Mouse (Mus musculus) heart, postnatal 0 days (tissue): Measurements from ENCODE around the gene Bst2. TPM values are rescaled to one million over a fixed set of nuclear protein-coding genes. Genes with fewer than 3 reads are reported as not detected.

Source experiments
- ATAC-seq: fragments of 200-750 bp; cut with Nextera tagmentation; 2 replicates; pipeline ENCODE4 v1.8.0; 2017; ENCODE audit warnings: low read depth, moderate number of reproducible peaks, moderate library complexity; ENCODE audit not compliant: insufficient read depth
- DNase-seq: peaks from one replicate; pipeline ENCODE4 v3.0.0-alpha.2; 2016; ENCODE audit warnings: low spot score
- H3K27ac ChIP-seq: fragments of 300-500 bp; sonication (generic); 2 replicates; pipeline ENCODE4 v1.5.1; 2014; ENCODE audit warnings: low read depth, mild to moderate bottlenecking
- H3K27me3 ChIP-seq: fragments of 300-500 bp; sonication (generic); 2 replicates; pipeline ENCODE4 v1.6.1; 2014; ENCODE audit warnings: low read length, mixed read lengths; ENCODE audit not compliant: control insufficient read depth, insufficient read depth
- H3K36me3 ChIP-seq: fragments of 300-500 bp; sonication (generic); replicated peaks from 2 replicates; pipeline ENCODE4 v1.6.1; 2014; ENCODE audit warnings: low read length, mixed read lengths; ENCODE audit not compliant: control insufficient read depth, insufficient read depth
- H3K4me1 ChIP-seq: fragments of 300-500 bp; sonication (generic); 2 replicates; pipeline ENCODE4 v1.6.1; 2014; ENCODE audit warnings: antibody characterized with exemption; ENCODE audit not compliant: control insufficient read depth, insufficient read depth
- H3K4me2 ChIP-seq: fragments of 300-500 bp; sonication (generic); 2 replicates; pipeline ENCODE4 v1.6.1; 2014; ENCODE audit warnings: low read depth, mild to moderate bottlenecking, low read length, moderate library complexity
- H3K4me3 ChIP-seq: fragments of 300-500 bp; sonication (generic); 2 replicates; pipeline ENCODE4 v1.5.1; 2014; ENCODE audit warnings: low read depth, low read length
- H3K9ac ChIP-seq: fragments of 300-500 bp; sonication (generic); replicated peaks from 2 replicates; pipeline ENCODE4 v1.6.1; 2014; ENCODE audit warnings: low read depth, low read length, mixed read lengths
- H3K9me3 ChIP-seq: fragments of 300-500 bp; sonication (generic); replicated peaks from 2 replicates; pipeline ENCODE4 v1.6.1; 2016; ENCODE audit warnings: low read length; ENCODE audit not compliant: control insufficient read depth
- CTCF ChIP-seq: IDR thresholded peaks from 2 replicates; pipeline ENCODE4 v1.5.1; 2016; ENCODE audit warnings: antibody characterized with exemption, control low read depth, low read depth
- EP300 ChIP-seq: IDR thresholded peaks from 2 replicates; pipeline ENCODE4 v1.6.1; 2016; ENCODE audit warnings: antibody characterized with exemption, low read depth
- WGBS: fragments of 180-500 bp; shearing (Covaris S2); extraction: QIAGEN DNeasy Blood & Tissue Kit; methylation state at CpG from one replicate; pipeline ENCODE4 v1.1.7; 2014; 5-methylcytosine and 5-hydroxymethylcytosine counted together
- polyA plus RNA-seq: library from polyadenylated mRNA; unstranded; fragments of >200 nt; fragmentation: Nextera tagmentation; extraction: Ambion mirVana; gene quantifications from 2 replicates; pipeline ENCODE4 v1.2.1, GENCODE M21; 2015
- total RNA-seq: library from RNA; depleted of rRNA; stranded (reverse); fragments of >200 nt; gene quantifications from 2 replicates; pipeline ENCODE4 v1.2.3, GENCODE M21; 2014; ENCODE audit warnings: low replicate concordance; rRNA removed

Gene Bst2
- total and polyA plus RNA-seq, 2 experiments from 2014 or later: 43.3 to 101 TPM

DNA sequence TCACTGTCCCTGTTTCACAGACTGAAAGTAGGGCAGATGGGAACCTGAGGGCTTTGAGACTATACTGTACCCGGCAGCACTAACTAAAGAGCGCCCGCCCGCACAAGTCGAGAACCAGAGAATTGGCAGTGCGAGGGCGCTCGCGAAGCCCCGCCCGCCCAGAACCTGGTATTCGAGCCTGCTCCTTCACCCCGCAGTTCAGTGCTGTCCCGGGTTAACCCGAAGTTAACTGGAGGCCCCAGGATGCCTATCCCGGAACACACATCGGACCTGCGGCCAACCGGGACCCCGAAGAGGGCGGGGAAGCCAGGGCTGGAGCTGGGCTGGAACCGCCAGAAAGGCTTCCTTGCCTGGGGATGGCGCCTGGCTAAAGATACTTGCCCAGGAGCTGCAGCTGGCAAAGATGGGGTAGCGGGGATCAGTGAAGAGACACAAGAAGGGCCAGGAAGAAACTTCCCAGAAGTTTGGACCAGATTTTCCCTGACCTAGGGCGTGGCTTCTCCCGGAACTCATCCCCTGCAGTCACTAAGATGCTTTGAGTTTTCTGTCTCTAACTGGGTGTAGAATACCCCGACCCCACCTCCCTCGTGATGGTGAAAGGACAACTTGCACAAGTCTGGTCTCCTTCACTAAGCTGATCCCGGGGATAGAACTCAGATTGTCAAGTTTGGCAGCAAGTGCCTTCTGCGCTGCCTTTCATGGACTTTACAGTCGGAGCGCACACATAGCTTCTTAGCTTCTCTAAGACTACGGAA, 49.4 kb downstream of the Bst2 start, which contains the start of gene Gtpbp3:
TSS of gene Gtpbp3 (plus strand) at position 413 of the 755 bp plus-strand sequence.
- Histone ChIP-seq H3K27ac (peak within 1 kb of the TSS; percentile 90), H3K9ac (peak within 1 kb of the TSS; percentile 69), H3K4me2 (peak within 1 kb of the TSS; percentile 98), H3K9me3 (no peaks in the 10 kb centered on the region), H3K36me3 (peaks cover 23% of the 10 kb centered on the region), H3K4me1 (peaks cover 10% of the 10 kb centered on the region), H3K4me3 (peak within 1 kb of the TSS; percentile 89), H3K27me3 (no peaks in the 10 kb centered on the region)
- TF ChIP-seq EP300 (no peak), CTCF (no peak; the same call in 1 of the 2 replicates)
- WGBS: under 1% methylated on average over 33 of the region's 33 CpGs
- ATAC-seq (peak; percentile 54), DNase-seq (peak; percentile 75)

DNA sequence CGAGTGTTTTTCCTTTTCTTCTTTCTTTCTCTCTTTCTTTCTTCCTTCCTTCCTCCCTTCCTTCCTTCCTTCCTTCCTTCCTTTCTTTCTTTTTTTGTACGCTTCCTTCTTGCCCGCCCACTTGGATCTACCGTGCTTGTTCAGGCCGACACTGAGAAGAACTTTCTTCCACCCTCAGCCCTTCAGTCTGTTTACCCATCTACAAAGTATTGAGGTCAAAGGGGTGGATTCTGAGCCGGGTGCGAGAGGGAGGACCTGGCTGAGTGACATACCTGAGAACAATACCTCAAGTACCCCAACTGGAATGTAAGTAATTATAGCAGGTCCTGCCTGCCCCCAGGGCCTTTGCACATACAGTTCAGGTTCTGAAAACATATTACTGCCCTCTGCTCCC, 51.1 kb downstream of the Bst2 start:
- peaks cover 10% of the 10 kb centered on the region for H3K4me1 ChIP-seq
- no peak overlapping the region for H3K9ac ChIP-seq
- ATAC-seq (no peak), DNase-seq (no peak)
- peaks cover 7% of the 10 kb centered on the region; the same call in 1 of the 2 replicates for H3K36me3 ChIP-seq
- H3K4me2 ChIP-seq: peak overlapping the region; percentile 94
- no peak for TF ChIP-seq EP300
- no peak for TF ChIP-seq CTCF
- 19% methylated on average over 7 of the region's 7 CpGs for WGBS
- H3K9me3 ChIP-seq: no peaks in the 10 kb centered on the region
- peak overlapping the region; percentile 73 for H3K4me3 ChIP-seq
- no peak overlapping the region for H3K27ac ChIP-seq
- H3K27me3 ChIP-seq: no peaks in the 10 kb centered on the region

DNA sequence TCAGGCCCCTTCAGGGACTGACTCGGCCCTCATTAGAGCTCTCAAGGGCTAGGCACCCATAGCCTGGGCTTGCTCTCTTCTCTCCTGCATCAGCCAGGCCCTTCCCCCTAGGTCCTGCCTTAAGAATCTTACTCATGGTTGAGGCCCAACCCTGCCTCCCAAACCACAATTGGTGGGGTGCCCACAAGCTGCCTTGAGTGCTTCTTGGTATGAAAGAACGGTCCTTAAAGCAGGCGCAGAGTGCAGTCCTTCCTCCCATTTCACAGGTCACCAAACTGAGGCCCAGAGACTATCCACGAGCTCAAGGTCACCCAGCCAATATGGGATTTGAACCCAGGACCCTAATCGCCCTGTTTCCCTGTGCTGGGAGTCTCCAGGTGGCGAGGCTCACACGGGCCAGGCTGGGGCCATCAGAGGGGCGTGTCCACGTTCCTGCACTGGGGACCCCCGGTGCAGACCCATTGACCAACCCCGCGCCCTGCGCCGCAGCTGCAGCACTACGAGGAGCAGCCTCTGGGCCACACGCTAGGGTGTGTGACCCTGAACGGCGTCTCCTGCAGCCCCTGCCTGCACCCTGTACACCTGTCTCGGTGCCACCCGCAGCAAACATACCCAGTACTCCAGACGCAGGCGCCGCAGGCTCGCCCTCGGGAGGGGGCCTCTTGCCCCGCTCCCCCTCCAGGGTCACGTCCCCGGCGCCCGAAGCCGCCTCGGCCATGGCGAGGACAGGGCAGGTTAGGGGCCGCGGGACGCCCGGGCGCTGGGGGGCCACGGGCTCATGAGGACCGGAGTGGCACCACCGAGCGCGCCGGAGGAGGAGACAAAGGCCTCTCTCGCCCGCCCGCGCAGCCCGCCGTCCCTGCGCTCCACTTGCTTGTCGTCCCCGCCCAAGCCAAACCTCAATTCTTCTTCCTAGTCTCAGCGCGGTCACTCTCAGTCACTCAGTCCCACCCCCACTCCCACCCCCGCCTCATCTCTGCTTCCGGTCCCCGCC, 51.8 kb downstream of the Bst2 start, which contains the start of gene Ano8:
TSS of gene Ano8 (minus strand) at position 822 of the 994 bp plus-strand sequence.
- peak within 1 kb of the TSS; percentile 40; the same call in 1 of the 2 replicates for H3K27ac ChIP-seq
- H3K9me3 ChIP-seq: no peaks in the 10 kb centered on the region
- ATAC-seq (peak; percentile 73), DNase-seq (peak; percentile 92)
- WGBS: 7% methylated on average over 50 of the region's 58 CpGs
- H3K27me3 ChIP-seq: no peaks in the 10 kb centered on the region
- H3K4me1 ChIP-seq: peaks cover 10% of the 10 kb centered on the region
- H3K9ac ChIP-seq: peak within 1 kb of the TSS; percentile 64
- TF ChIP-seq CTCF (no peak), EP300 (no peak)
- H3K4me3 ChIP-seq: peak within 1 kb of the TSS; percentile 73
- peak within 1 kb of the TSS; percentile 94 for H3K4me2 ChIP-seq
- H3K36me3 ChIP-seq: no peaks in the 10 kb centered on the region

DNA sequence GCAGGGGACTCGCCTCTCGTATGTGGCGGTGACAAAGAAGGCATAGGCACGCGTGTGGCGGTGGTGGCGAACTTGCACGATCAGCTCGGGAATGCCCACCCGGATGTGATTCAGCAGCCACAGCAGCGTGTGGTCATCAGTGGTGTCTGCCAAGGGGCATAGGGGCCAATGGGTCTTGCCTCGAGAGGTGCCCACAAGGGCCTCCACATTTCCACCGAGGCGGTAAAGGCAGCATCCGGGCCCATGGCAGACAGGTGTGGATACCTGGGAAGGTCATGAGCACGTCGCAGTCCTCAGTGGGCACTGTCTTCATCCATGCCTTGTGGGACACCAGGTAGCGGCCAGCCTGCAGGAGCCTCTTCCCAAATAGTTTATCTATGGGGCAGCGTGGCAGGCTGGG, 52.5 kb downstream of the Bst2 start:
- H3K9me3 ChIP-seq: no peaks in the 10 kb centered on the region
- no peaks in the 10 kb centered on the region for H3K27me3 ChIP-seq
- WGBS: 95% methylated on average over 19 of the region's 19 CpGs
- no peak overlapping the region for H3K9ac ChIP-seq
- ATAC-seq (no peak), DNase-seq (no peak)
- 0 out of 2 replicates have a peak, but pooled peaks cover 6% of the 10 kb centered on the region for H3K36me3 ChIP-seq
- peaks cover 10% of the 10 kb centered on the region for H3K4me1 ChIP-seq
- no peak overlapping the region for H3K4me3 ChIP-seq
- no peak overlapping the region for H3K27ac ChIP-seq
- TF ChIP-seq EP300 (no peak), CTCF (no peak)
- H3K4me2 ChIP-seq: peak overlapping the region; percentile 94; the same call in 1 of the 2 replicates

Other genes with a start within 250 kb of the Bst2 start
- gene Use1, start 170.6 kb downstream of the Bst2 start, total RNA-seq: 91.3 and 127 TPM in 2 replicates
- 94.8 and 107 TPM in 2 replicates for gene Use1, start 170.6 kb downstream of the Bst2 start, polyA plus RNA-seq
- 10.2 and 10.6 TPM in 2 replicates for gene Ocel1, start 166.2 kb downstream of the Bst2 start, total RNA-seq
- 5.7 and 5.9 TPM in 2 replicates for gene Ocel1, start 166.2 kb downstream of the Bst2 start, polyA plus RNA-seq
- gene Nr2f6, start 155.5 kb downstream of the Bst2 start, total RNA-seq: 162 and 174 TPM in 2 replicates
- 38.3 and 40.5 TPM in 2 replicates for gene Nr2f6, start 155.5 kb downstream of the Bst2 start, polyA plus RNA-seq
- gene Ushbp1, start 141.7 kb downstream of the Bst2 start, total RNA-seq: 23.9 and 47.3 TPM in 2 replicates
- gene Ushbp1, start 141.7 kb downstream of the Bst2 start, polyA plus RNA-seq: 21.6 and 22.1 TPM in 2 replicates
- 99.2 and 155 TPM in 2 replicates for gene Babam1, start 140.6 kb downstream of the Bst2 start, total RNA-seq
- gene Babam1, start 140.6 kb downstream of the Bst2 start, polyA plus RNA-seq: 60.2 and 62.5 TPM in 2 replicates
- gene Ankle1, start 131.4 kb downstream of the Bst2 start, total RNA-seq: 9.5 and 12.1 TPM in 2 replicates
- 4.4 and 5.4 TPM in 2 replicates for gene Ankle1, start 131.4 kb downstream of the Bst2 start, polyA plus RNA-seq
- gene Abhd8, start 73.8 kb downstream of the Bst2 start, total RNA-seq: 57.7 and 69.8 TPM in 2 replicates
- gene Abhd8, start 73.8 kb downstream of the Bst2 start, polyA plus RNA-seq: 32.8 and 36.6 TPM in 2 replicates
- 169 and 188 TPM in 2 replicates for gene Mrpl34, start 72.5 kb downstream of the Bst2 start, total RNA-seq
- gene Mrpl34, start 72.5 kb downstream of the Bst2 start, polyA plus RNA-seq: 284 and 320 TPM in 2 replicates
- 73.5 and 89.9 TPM in 2 replicates for gene Dda1, start 68.3 kb downstream of the Bst2 start, total RNA-seq
- gene Dda1, start 68.3 kb downstream of the Bst2 start, polyA plus RNA-seq: 62.7 and 66.4 TPM in 2 replicates
- gene Ano8, start 51.5 kb downstream of the Bst2 start, total RNA-seq: 10.8 and 15.0 TPM in 2 replicates
- 0.74 and 0.93 TPM in 2 replicates for gene Ano8, start 51.5 kb downstream of the Bst2 start, polyA plus RNA-seq
- 21.1 and 36.7 TPM in 2 replicates for gene Gtpbp3, start 49.4 kb downstream of the Bst2 start, total RNA-seq
- 10.3 and 11.3 TPM in 2 replicates for gene Gtpbp3, start 49.4 kb downstream of the Bst2 start, polyA plus RNA-seq
- gene Plvap, start 25.7 kb downstream of the Bst2 start, total RNA-seq: 51.6 and 95.2 TPM in 2 replicates
- 63.4 and 64.8 TPM in 2 replicates for gene Plvap, start 25.7 kb downstream of the Bst2 start, polyA plus RNA-seq
- gene Ccdc194, start 11.7 kb downstream of the Bst2 start, total RNA-seq: 1.1 TPM in 1 of 2 replicates, not detected in the other
- gene Ccdc194, start 11.7 kb downstream of the Bst2 start, polyA plus RNA-seq: 0.12 and 0.14 TPM in 2 replicates
- gene Mvb12a, start 5.5 kb upstream of the Bst2 start, total RNA-seq: 47.6 and 61.5 TPM in 2 replicates
- 54.4 and 55.3 TPM in 2 replicates for gene Mvb12a, start 5.5 kb upstream of the Bst2 start, polyA plus RNA-seq
- gene Tmem221, start 21.4 kb upstream of the Bst2 start, total RNA-seq: 0.08 TPM in 1 of 2 replicates, not detected in the other
- 0.23 and 0.37 TPM in 2 replicates for gene Tmem221, start 21.4 kb upstream of the Bst2 start, polyA plus RNA-seq
- 0.50 TPM in 1 of 2 replicates, not detected in the other for gene Nxnl1, start 29.1 kb upstream of the Bst2 start, total RNA-seq
- gene Nxnl1, start 29.1 kb upstream of the Bst2 start, polyA plus RNA-seq: 0.12 TPM in 2 replicates
- gene Slc27a1, start 31.4 kb upstream of the Bst2 start, total RNA-seq: 68.4 and 178 TPM in 2 replicates
- gene Slc27a1, start 31.4 kb upstream of the Bst2 start, polyA plus RNA-seq: 62.1 and 68.5 TPM in 2 replicates
- 333 and 425 TPM in 2 replicates for gene Pgls, start 54.7 kb upstream of the Bst2 start, total RNA-seq
- gene Pgls, start 54.7 kb upstream of the Bst2 start, polyA plus RNA-seq: 210 and 212 TPM in 2 replicates
- 0.04 and 12.6 TPM in 2 replicates for gene Fam129c, start 60.2 kb upstream of the Bst2 start, total RNA-seq
- 0.59 and 1.6 TPM in 2 replicates for gene Fam129c, start 60.2 kb upstream of the Bst2 start, polyA plus RNA-seq
- 84.1 and 108 TPM in 2 replicates for gene Colgalt1, start 73.5 kb upstream of the Bst2 start, total RNA-seq
- 32.7 and 35.4 TPM in 2 replicates for gene Colgalt1, start 73.5 kb upstream of the Bst2 start, polyA plus RNA-seq
- gene Unc13a, start 134.3 kb upstream of the Bst2 start, total RNA-seq: 0.57 and 1.2 TPM in 2 replicates
- 0.51 and 0.60 TPM in 2 replicates for gene Unc13a, start 134.3 kb upstream of the Bst2 start, polyA plus RNA-seq
- 14.6 and 16.9 TPM in 2 replicates for gene Jak3, start 138.8 kb upstream of the Bst2 start, total RNA-seq
- gene Jak3, start 138.8 kb upstream of the Bst2 start, polyA plus RNA-seq: 5.7 and 5.8 TPM in 2 replicates
- not detected in 2 replicates for gene Insl3, start 151.8 kb upstream of the Bst2 start, total RNA-seq
- 1.5 and 2.4 TPM in 2 replicates for gene Insl3, start 151.8 kb upstream of the Bst2 start, polyA plus RNA-seq
- gene B3gnt3, start 164.3 kb upstream of the Bst2 start, total RNA-seq: 8.7 TPM in 2 replicates
- gene B3gnt3, start 164.3 kb upstream of the Bst2 start, polyA plus RNA-seq: 6.4 TPM in 2 replicates
- 0.04 and 1.1 TPM in 2 replicates for gene Fcho1, start 188.3 kb upstream of the Bst2 start, total RNA-seq
- gene Fcho1, start 188.3 kb upstream of the Bst2 start, polyA plus RNA-seq: 0.92 and 1.4 TPM in 2 replicates